Mouse (Mus musculus): ENCODE results near the gene Cbl.

Gene Cbl

DNA sequence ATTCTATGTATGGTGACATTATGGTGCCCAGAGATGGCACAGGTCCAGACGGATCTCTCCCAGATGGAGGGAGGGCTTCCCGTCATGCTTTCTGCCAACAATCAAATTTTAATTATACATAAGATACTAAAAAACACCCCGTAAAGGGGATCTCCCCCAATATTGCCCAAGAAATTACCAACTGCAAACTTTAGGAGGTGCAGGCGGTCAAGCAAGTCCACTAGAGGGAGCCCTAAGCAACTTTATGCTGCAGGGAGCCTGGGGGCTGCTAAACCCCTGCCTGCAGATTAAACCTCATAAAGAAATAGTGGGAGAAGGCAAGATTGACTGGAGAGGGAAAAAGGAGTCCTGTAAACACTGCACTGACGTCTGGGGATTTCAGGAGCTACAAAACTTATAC lies 5.6 kb upstream of the Cbl start:
- DNase-seq (ENCODE audit: low spot score), result no peak

DNA sequence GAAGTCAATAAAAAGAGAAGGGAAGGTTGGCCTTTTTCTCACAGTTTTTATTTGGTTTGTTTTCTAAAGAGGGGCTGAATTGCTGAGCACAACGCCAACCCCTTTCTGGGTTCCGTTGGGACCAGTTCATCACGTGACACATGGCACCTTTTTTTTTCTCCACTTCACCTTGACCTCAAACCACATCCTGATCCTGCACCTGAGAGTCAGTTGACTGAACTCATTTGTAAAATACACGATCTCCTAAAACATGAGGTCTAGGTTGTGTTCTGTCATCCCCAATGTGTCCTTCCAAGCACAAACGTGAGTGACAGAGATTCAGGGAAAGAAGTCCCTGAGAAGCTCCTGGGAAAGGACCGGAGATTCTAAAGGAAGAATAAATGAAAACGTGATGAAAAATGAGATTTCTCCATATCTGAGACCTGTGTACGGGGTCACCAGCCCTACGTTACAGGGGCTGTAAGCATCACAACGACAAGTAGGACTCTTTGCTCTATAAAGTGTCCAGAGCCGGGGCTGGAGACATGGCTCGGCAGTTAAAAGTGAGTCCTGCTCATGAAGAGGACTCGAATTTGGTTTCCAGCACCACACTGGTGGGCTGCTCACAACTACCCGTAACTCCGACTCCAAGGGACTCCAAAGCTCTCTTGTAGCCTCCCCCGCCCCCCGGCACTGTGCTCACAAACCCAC lies 4.8 kb upstream of the Cbl start:
- no peak for DNase-seq (ENCODE audit: low spot score)

DNA sequence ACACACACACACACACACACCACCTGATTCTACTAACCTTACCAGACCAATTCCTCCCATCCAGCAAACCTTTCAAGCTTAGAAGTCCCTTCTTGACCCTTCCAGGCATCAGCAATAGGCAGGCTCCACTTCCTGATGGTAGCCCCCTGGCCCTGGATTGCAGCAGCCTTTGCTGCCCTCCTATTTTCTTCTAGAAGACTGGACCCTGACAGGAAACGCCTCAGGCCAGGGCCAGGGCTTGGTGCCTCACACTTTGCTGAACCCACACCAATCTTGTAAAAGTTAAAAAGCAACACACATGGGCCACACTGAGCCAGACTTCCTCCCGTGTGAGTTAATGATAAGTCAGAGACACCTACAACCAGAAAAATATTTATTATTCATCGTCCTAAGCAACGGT lies 3.3 kb upstream of the Cbl start:
- DNase-seq (ENCODE audit: low spot score), result no peak

GRCm38 (mm10) chr9:44236601-44237000 lies 2.8 kb upstream of the Cbl start:
- no peak for DNase-seq (ENCODE audit: low spot score)

DNA sequence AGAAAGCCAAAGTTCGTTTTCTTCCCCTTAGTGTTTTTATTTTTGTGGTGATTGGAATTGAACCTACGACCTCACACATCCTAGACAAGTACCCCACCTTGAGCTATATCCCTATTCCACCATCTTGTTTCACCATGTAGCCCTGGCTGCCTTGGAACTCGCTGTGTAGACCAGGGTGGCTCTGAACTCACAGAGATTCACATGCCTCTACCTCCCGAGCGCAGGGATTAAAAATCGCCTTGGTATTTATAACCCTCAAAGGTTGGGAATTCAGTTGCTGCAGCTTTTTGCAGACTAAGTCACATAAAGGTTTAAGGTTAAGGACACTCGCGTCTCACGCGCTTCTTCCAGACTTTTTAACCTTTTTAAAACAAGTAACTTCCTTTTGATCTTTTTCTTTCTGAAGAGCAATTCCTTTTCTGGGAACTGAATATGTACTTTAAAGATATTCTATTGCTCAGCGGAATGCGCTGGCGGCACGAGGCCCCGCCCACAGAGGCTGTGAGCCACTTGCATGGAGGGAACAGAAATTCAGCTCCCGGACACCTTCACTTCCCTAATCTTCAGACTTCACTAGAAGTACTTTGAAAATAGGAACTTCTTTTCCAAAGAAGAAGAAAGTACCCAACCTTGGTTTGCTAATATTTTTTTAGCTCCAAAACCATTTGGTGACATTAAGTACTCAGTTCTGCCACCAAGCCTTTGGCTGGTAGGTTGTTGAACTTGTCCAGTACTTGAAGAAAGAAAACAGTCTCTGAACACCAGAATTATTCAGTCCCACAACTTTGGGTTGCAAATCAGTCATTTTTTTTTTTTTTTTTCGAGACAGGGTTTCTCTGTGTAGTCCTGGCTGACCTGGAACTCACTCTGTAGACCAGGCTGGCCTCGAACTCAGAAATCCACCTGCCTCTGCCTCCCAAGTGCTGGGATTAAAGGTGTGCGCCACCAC lies 904 bp upstream of the Cbl start:
- DNase-seq (ENCODE audit: low spot score), result peak; percentile 44

DNA sequence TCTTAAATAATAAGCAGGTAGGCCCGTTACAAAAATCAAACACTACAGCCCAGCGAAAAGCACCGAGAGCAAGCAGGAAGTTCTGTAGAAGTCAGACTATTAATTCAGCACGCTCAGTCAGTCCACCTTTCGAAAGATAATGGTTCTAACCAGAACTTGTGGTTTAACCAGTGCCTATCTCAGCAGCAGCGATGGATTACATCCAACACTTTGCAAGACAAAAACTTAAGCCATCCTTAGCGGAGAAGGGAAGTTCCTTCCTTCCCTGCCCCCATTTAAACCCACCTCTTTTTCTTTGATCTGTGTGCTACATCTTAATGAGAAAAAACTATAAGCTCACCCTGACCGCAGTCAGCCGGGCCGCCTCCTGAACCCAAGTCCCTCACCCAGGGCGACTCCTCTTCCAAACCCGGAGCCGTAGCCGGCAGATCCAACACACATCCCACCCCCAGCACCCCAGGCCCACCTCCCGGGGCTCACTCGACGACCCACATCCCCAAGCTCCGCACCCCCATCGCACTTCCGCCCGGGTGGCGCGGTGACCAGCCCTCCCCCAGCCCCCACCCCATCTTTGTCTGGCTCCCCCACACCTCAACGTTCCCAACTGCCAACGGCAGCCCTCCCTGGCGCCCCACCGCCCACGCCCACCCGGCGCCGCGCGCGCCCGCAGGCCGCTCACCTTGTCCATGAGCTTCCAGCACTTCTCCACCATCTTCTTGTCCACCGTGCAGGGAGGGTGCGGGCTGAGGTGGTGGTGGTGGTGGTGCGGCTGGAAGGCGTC lies 638 bp downstream of the Cbl start:
- no peak for DNase-seq (ENCODE audit: low spot score)

DNA sequence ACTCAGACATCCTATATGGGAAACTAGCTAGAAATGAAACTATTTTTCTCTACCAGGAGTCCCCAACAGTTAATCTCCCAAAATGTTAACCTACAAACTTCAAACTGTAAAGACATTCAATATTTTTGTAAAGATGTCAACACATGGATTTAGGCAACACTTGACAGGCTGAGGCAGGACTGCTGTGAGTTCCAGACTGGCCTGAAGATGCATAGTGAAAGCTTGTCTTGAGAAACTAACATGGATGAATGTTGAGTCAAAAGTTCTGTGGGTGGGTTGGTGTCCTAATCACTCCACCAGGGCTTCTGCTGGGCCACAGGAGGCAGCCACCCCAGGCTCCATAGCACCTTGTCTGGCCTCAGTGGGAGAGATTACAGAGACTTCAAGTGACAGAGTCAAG lies 2.2 kb downstream of the Cbl start:
- DNase-seq (ENCODE audit: low spot score), result no peak

DNA sequence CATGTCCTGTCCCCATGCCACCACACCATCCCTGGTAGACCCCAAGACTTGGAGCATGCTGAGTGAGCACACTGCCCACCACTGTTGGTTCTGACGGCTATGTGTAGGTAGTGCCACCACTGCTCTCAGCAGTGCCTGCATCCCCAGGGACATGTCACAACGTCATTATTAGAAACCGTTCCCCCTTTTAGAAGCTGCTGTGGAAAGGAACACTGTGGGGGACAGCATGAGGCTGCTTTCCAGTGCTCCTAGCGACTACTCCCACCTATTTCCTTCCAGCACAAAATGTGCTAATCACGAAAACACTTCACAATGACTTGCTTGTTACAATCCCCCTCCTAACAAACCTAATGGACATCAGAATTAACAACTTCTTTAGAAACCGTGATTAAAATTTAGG lies 7.9 kb downstream of the Cbl start:
- DNase-seq (ENCODE audit: low spot score), result no peak

GRCm38 (mm10) chr9:44213538-44213937 lies 20.3 kb downstream of the Cbl start:
- no peak for DNase-seq (ENCODE audit: low spot score)

DNA sequence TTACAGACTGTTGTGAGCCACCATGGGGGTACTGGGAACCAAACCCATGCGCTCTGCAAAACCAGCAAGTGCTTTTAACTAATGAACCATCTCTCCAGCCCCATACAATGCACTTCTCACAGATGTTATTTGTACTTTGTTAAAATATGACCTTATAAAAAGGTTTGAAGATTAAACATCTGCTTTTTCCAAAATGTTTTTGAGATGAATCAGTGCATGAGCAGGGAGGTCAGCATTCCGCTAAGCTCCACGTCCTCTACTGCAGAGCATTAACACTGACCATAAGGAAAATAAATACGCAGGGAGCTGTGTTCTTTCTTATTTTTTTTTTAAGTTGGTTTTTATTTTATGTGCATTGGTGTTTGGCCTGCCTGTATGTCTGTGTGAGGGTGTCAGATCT lies 21.4 kb downstream of the Cbl start:
- no peak for DNase-seq (ENCODE audit: low spot score)

- no peak for DNase-seq (ENCODE audit: low spot score)
Observed at GRCm38 (mm10) chr9:44209416-44209815, 24.4 kb downstream of the Cbl start.

GRCm38 (mm10) chr9:44207840-44208239 lies 26.0 kb downstream of the Cbl start:
- DNase-seq (ENCODE audit: low spot score), result no peak

- DNase-seq (ENCODE audit: low spot score), result no peak
Observed at GRCm38 (mm10) chr9:44200458-44200857, 33.4 kb downstream of the Cbl start.

DNA sequence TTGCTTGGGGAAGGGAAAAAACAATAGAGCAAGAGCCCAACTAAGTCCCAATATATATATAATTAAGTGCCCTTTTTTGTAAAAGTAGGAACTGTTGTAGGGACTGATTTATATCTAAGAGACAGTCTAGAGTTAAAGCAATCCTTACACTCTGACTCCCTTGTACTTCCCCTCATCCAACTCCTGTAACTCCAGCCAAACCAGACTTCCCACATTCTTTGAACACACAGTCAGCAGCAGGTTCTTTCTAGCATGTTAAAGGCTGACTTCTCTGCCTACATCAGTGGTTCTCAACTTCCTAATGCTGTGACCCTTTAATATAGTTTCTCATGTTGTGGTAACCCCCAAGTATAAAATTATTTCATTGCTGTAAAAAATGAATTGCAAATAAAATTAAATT lies 34.3 kb downstream of the Cbl start:
- no peak for DNase-seq (ENCODE audit: low spot score)

DNA sequence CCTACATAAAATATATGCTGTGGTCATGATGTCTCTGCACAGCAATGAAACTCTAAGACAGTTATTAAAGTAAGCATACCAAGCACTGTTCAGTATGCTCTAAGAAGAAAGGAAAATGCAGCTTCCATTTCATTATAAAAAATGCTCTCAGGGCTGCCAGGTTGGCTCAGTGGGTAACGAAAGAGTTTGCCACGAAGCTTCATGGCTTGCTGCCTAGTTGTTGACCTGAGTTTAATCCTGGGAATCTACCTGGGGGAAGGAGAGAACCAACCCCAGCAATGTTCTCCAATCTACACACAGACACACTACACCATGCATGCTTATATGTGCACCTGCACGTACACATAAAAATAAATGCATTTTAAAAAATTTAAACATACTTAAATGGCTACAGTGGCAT lies 34.7 kb downstream of the Cbl start:
- no peak for DNase-seq (ENCODE audit: low spot score)

GRCm38 (mm10) chr9:44196354-44196753 lies 37.5 kb downstream of the Cbl start:
- DNase-seq (ENCODE audit: low spot score), result no peak

DNA sequence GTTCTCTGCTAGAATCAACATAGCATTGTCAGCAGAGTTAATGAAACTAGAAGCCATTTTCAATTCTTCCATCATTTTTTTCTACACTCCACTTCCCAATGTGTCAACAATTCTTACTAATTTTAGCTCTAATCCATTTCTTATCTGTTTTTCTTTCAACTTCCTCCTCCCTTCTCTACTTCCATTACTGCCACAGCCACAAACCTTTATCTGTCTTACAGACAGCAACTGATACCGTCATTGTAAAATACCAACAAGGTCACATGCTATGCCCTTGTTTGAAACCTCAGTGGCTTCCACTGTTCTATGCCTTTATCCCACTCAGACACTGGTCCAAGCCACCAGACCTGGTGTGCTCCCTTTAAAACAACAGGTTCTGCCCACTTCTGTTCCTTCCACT lies 39.8 kb downstream of the Cbl start:
- DNase-seq (ENCODE audit: low spot score), result no peak

DNA sequence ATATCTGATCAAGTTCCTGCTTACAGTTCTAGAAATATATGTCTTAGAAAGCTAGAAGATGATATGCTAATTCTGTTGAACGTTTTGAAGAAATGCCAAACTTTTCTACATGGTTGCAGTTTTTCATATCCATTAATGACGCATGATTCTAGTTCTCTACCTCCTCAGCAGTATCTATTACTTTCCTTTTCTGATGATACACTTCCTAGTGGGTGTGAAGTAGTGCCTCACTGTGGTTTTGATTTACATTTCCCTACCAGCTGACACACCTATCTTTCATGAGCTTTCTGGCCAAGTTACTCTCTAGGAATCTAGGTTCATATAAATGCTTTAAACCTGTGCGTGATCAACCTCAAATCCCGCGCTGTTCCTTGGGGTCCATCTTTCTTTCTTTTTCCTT lies 41.1 kb downstream of the Cbl start:
- DNase-seq (ENCODE audit: low spot score), result no peak

DNA sequence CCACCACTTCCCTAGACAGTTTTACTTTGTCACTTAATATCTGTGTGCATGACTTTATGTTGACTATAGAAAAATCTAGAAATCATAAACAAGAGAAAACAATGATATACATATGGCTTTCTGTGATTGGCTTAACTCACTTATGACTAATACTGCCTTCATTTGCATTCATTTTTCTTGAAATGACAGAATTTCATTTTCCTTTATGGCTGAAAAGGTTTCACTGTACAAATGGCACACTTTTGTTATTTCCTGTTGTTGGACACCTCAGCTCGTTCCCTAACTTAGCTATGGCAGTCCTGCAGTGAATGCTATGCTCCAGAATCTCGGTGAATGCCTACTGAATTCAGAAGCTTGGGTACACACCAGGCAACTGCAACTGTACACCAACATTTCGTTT lies 41.5 kb downstream of the Cbl start:
- no peak for DNase-seq (ENCODE audit: low spot score)

- no peak for DNase-seq (ENCODE audit: low spot score)
Observed at GRCm38 (mm10) chr9:44191166-44191565, 42.7 kb downstream of the Cbl start.

DNA sequence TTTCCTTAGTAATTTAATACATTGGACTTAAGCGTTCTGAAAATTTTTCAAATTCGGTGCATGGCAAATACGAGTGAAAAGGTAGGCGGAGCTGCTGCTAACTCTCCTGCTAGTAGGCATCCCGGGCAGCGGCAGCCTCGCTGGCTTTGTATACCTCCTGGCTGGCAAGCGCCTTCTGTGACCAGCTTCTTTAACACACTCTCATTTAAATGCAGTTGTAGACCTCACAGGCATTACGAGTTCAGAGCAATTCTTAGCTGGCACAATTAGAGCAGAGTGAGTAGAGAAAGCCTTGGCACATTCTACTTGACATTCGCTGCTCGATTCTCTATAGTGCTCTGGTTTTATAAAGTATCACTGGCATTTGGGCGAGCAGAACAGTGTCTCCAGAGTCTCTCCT lies 45.6 kb downstream of the Cbl start:
- DNase-seq (ENCODE audit: low spot score), result no peak

DNA sequence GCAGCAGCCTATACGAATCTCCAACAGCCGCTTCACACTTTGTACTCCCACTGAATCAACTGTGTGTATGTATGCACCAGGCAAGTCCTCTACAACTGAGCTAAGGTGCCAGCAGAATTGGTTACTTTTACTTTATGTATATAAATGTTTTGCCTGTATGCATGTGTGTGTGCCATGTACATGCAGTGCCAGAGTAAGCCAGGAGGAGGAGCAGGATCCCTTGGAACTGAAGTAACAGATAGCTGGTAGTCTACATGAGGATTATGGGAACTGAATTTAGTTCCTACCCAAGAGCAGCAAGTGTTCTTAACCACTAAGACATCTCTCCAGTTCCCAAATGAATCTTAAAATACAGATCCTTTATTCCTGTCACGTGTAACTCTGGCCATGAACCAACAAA lies 51.6 kb downstream of the Cbl start:
- no peak for DNase-seq (ENCODE audit: low spot score)

- no peak for DNase-seq (ENCODE audit: low spot score)
Observed at GRCm38 (mm10) chr9:44181537-44181936, 52.3 kb downstream of the Cbl start.
